Mouse (Mus musculus): ENCODE results near the gene Fanca. TPM values are rescaled to one million over a fixed set of nuclear protein-coding genes. Genes with fewer than 3 reads are reported as not detected.

The Fanca gene
- polyA plus RNA-seq, 1 experiment from 2014 or later: 16.0 TPM

- no peaks in the 10 kb centered on the region; the same call in 1 of the 2 replicates for H3K27me3 ChIP-seq (ENCODE audit: control insufficient read depth, insufficient read depth, low read length)
- H3K36me3 ChIP-seq (ENCODE audit: control insufficient read depth, insufficient read depth): no peaks in the 10 kb centered on the region
- H3K27ac ChIP-seq (ENCODE audit: low read length): no peak overlapping the region
- ATAC-seq (replicated peaks; ENCODE audit: extremely low read depth, insufficient read depth, low FRiP score): peak; percentile 66
- peak overlapping the region; percentile 75 for H3K4me3 ChIP-seq (ENCODE audit: low read length)
- H3K4me1 ChIP-seq (ENCODE audit: control insufficient read depth, insufficient read depth, low read length): peaks cover 4% of the 10 kb centered on the region; the same call in 1 of the 2 replicates
- no peaks in the 10 kb centered on the region for H3K9me3 ChIP-seq (replicated peaks; ENCODE audit: control insufficient read depth, low read length)
- H3K4me2 ChIP-seq (ENCODE audit: low read depth, low read length): peak overlapping the region; percentile 88
- H3K9ac ChIP-seq (ENCODE audit: low read length): peak overlapping the region; percentile 78
- 6% methylated on average over 21 of the region's 21 CpGs for WGBS
These were observed 452 bp downstream of the Fanca start for GRCm38 (mm10) chr8:123317781-123318466.

DNA sequence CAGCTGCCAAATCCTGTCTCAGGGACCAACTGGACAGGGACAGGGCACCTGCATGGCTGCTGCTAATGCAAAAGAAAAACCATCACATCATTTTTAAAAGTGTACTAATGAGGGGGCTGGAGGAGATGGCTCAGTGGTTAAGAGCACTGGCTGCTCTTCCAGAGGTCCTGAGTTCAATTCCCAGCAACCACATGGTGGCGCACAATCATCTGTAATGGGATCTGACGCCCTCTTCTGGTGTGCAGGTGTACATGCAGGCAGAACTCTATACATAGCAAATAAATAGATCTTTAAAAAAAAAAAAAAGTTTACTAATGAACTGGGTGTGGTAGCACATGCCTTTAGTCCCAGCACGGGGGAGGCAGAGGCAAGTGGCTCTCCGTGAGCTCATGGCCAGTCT, 9.6 kb downstream of the Fanca start:
- no peaks in the 10 kb centered on the region for H3K4me1 ChIP-seq (ENCODE audit: control insufficient read depth, insufficient read depth, low read length)
- no peak overlapping the region for H3K27ac ChIP-seq (ENCODE audit: low read length)
- H3K9ac ChIP-seq (ENCODE audit: low read length): no peak overlapping the region
- H3K9me3 ChIP-seq (replicated peaks; ENCODE audit: control insufficient read depth, low read length): no peaks in the 10 kb centered on the region
- WGBS: 65% methylated on average over 4 of the region's 4 CpGs
- H3K4me2 ChIP-seq (ENCODE audit: low read depth, low read length): no peak overlapping the region
- no peak for ATAC-seq (replicated peaks; ENCODE audit: extremely low read depth, insufficient read depth, low FRiP score)
- no peak overlapping the region for H3K4me3 ChIP-seq (ENCODE audit: low read length)
- H3K36me3 ChIP-seq (ENCODE audit: control insufficient read depth, insufficient read depth): peaks cover 12% of the 10 kb centered on the region; the same call in 1 of the 2 replicates
- H3K27me3 ChIP-seq (ENCODE audit: control insufficient read depth, insufficient read depth, low read length): no peaks in the 10 kb centered on the region

- Histone ChIP-seq H3K4me1 (ENCODE audit: control insufficient read depth, insufficient read depth, low read length) (no peaks in the 10 kb centered on the region), H3K4me2 (ENCODE audit: low read depth, low read length) (no peak overlapping the region), H3K36me3 (ENCODE audit: control insufficient read depth, insufficient read depth) (peaks cover 16% of the 10 kb centered on the region), H3K9ac (ENCODE audit: low read length) (no peak overlapping the region), H3K9me3 (replicated peaks; ENCODE audit: control insufficient read depth, low read length) (no peaks in the 10 kb centered on the region), H3K27me3 (ENCODE audit: control insufficient read depth, insufficient read depth, low read length) (no peaks in the 10 kb centered on the region), H3K27ac (ENCODE audit: low read length) (no peak overlapping the region), H3K4me3 (ENCODE audit: low read length) (no peak overlapping the region)
- 86% methylated on average over 11 of the region's 11 CpGs for WGBS
- ATAC-seq (replicated peaks; ENCODE audit: extremely low read depth, insufficient read depth, low FRiP score): no peak
These were observed 20.1 kb downstream of the Fanca start for GRCm38 (mm10) chr8:123298301-123298700.

GRCm38 (mm10) chr8:123292785-123293184, 25.6 kb downstream of the Fanca start:
- Histone ChIP-seq H3K36me3 (ENCODE audit: control insufficient read depth, insufficient read depth) (peaks cover 21% of the 10 kb centered on the region), H3K27me3 (ENCODE audit: control insufficient read depth, insufficient read depth, low read length) (no peaks in the 10 kb centered on the region), H3K9ac (ENCODE audit: low read length) (no peak overlapping the region), H3K27ac (ENCODE audit: low read length) (no peak overlapping the region), H3K4me3 (ENCODE audit: low read length) (no peak overlapping the region), H3K4me1 (ENCODE audit: control insufficient read depth, insufficient read depth, low read length) (no peaks in the 10 kb centered on the region), H3K9me3 (replicated peaks; ENCODE audit: control insufficient read depth, low read length) (no peaks in the 10 kb centered on the region), H3K4me2 (ENCODE audit: low read depth, low read length) (no peak overlapping the region)
- ATAC-seq (replicated peaks; ENCODE audit: extremely low read depth, insufficient read depth, low FRiP score): no peak
- 88% methylated on average over 2 of the region's 2 CpGs for WGBS

DNA sequence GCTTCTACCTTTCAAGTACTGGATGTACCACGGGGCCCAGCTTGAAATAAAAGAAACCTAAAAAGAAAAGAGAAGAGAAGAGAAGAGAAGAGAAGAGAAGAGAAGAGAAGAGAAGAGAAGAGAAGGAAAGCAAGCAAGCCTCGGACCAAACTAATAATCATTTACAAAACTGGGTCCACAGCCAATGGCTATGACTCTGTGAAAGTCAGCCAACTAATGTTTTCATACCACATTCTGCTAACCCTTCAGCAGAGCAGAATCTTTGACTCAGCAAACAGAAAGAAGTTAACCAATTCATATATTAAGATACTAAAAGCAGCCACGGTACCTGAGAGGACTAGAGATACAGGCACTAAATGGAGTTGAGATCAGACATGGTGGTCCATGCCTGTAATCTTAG, 26.1 kb downstream of the Fanca start:
- WGBS: 85% methylated on average over 3 of the region's 3 CpGs
- H3K9ac ChIP-seq (ENCODE audit: low read length): no peak overlapping the region
- H3K27me3 ChIP-seq (ENCODE audit: control insufficient read depth, insufficient read depth, low read length): no peaks in the 10 kb centered on the region
- ATAC-seq (replicated peaks; ENCODE audit: extremely low read depth, insufficient read depth, low FRiP score): no peak
- no peaks in the 10 kb centered on the region for H3K9me3 ChIP-seq (replicated peaks; ENCODE audit: control insufficient read depth, low read length)
- H3K4me2 ChIP-seq (ENCODE audit: low read depth, low read length): no peak overlapping the region
- no peak overlapping the region for H3K27ac ChIP-seq (ENCODE audit: low read length)
- H3K4me1 ChIP-seq (ENCODE audit: control insufficient read depth, insufficient read depth, low read length): no peaks in the 10 kb centered on the region
- H3K36me3 ChIP-seq (ENCODE audit: control insufficient read depth, insufficient read depth): peaks cover 19% of the 10 kb centered on the region
- no peak overlapping the region for H3K4me3 ChIP-seq (ENCODE audit: low read length)

- H3K4me3 ChIP-seq (ENCODE audit: low read length): no peak overlapping the region
- ATAC-seq (replicated peaks; ENCODE audit: extremely low read depth, insufficient read depth, low FRiP score): peak; percentile 80
- no peak overlapping the region for H3K4me2 ChIP-seq (ENCODE audit: low read depth, low read length)
- H3K27ac ChIP-seq (ENCODE audit: low read length): no peak overlapping the region
- WGBS: 51% methylated on average over 8 of the region's 8 CpGs
- H3K9ac ChIP-seq (ENCODE audit: low read length): no peak overlapping the region
- no peaks in the 10 kb centered on the region for H3K9me3 ChIP-seq (replicated peaks; ENCODE audit: control insufficient read depth, low read length)
- no peaks in the 10 kb centered on the region for H3K4me1 ChIP-seq (ENCODE audit: control insufficient read depth, insufficient read depth, low read length)
- H3K36me3 ChIP-seq (ENCODE audit: control insufficient read depth, insufficient read depth): peaks cover 19% of the 10 kb centered on the region
- H3K27me3 ChIP-seq (ENCODE audit: control insufficient read depth, insufficient read depth, low read length): no peaks in the 10 kb centered on the region
These were observed 26.7 kb downstream of the Fanca start for GRCm38 (mm10) chr8:123291716-123292115.

- Histone ChIP-seq H3K4me2 (ENCODE audit: low read depth, low read length) (no peak overlapping the region), H3K27ac (ENCODE audit: low read length) (no peak overlapping the region), H3K36me3 (ENCODE audit: control insufficient read depth, insufficient read depth) (peaks cover 18% of the 10 kb centered on the region), H3K27me3 (ENCODE audit: control insufficient read depth, insufficient read depth, low read length) (no peaks in the 10 kb centered on the region), H3K9me3 (replicated peaks; ENCODE audit: control insufficient read depth, low read length) (no peaks in the 10 kb centered on the region), H3K4me1 (ENCODE audit: control insufficient read depth, insufficient read depth, low read length) (no peaks in the 10 kb centered on the region), H3K9ac (ENCODE audit: low read length) (no peak overlapping the region), H3K4me3 (ENCODE audit: low read length) (no peak overlapping the region)
- 89% methylated on average over 8 of the region's 8 CpGs for WGBS
- no peak for ATAC-seq (replicated peaks; ENCODE audit: extremely low read depth, insufficient read depth, low FRiP score)
These were observed 27.7 kb downstream of the Fanca start for GRCm38 (mm10) chr8:123290679-123291078.

DNA sequence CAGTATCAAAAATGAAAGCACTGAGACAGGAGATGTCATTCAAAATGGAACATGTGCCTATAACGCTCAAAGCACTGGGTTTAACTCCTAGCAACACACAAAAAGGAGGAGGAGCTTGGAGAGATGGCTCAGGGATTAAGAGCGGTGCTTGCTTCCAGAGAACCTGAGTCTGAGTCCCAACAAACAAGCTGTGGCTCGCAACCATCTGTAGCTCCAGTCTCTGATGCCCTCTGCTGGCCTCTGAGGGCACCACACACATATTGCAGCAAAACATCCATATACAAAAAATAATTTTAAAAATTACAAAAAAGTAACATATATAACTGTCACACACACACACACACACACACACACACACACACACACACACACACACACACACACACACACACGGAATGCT, 28.2 kb downstream of the Fanca start:
- Histone ChIP-seq H3K4me2 (ENCODE audit: low read depth, low read length) (no peak overlapping the region), H3K9me3 (replicated peaks; ENCODE audit: control insufficient read depth, low read length) (no peaks in the 10 kb centered on the region), H3K9ac (ENCODE audit: low read length) (no peak overlapping the region), H3K27ac (ENCODE audit: low read length) (no peak overlapping the region), H3K4me3 (ENCODE audit: low read length) (no peak overlapping the region), H3K36me3 (ENCODE audit: control insufficient read depth, insufficient read depth) (peaks cover 15% of the 10 kb centered on the region; the same call in 1 of the 2 replicates), H3K27me3 (ENCODE audit: control insufficient read depth, insufficient read depth, low read length) (no peaks in the 10 kb centered on the region), H3K4me1 (ENCODE audit: control insufficient read depth, insufficient read depth, low read length) (no peaks in the 10 kb centered on the region)
- WGBS: 84% methylated on average over 4 of the region's 4 CpGs
- ATAC-seq (replicated peaks; ENCODE audit: extremely low read depth, insufficient read depth, low FRiP score): no peak

DNA sequence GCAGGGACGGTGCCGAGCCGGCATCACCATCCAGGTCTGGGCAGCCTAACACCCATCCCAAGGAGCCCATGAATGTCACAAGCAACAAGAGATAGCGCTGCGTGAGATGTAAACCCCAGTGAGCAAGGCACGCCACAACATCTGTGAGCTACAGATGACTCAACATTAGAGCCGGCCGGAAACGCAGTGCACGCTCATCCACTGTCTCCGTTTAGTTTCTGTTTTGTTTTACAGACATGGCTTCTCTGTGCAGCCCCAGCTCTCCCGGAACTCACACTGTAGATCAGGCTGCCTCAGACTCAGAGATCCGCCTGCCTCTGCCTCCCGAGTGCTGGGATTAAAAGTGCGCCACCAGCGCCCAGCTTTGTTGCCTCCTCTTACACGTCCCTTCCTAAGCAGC, 31.0 kb downstream of the Fanca start:
- Histone ChIP-seq H3K9me3 (replicated peaks; ENCODE audit: control insufficient read depth, low read length) (no peaks in the 10 kb centered on the region), H3K4me3 (ENCODE audit: low read length) (no peak overlapping the region), H3K27me3 (ENCODE audit: control insufficient read depth, insufficient read depth, low read length) (no peaks in the 10 kb centered on the region), H3K4me1 (ENCODE audit: control insufficient read depth, insufficient read depth, low read length) (peaks cover 3% of the 10 kb centered on the region; the same call in 1 of the 2 replicates), H3K4me2 (ENCODE audit: low read depth, low read length) (no peak overlapping the region), H3K36me3 (ENCODE audit: control insufficient read depth, insufficient read depth) (peaks cover 7% of the 10 kb centered on the region; the same call in 1 of the 2 replicates), H3K27ac (ENCODE audit: low read length) (no peak overlapping the region), H3K9ac (ENCODE audit: low read length) (no peak overlapping the region)
- WGBS: 96% methylated on average over 17 of the region's 17 CpGs
- ATAC-seq (replicated peaks; ENCODE audit: extremely low read depth, insufficient read depth, low FRiP score): no peak
